Mouse (Mus musculus): Measurements from ENCODE around the gene Spata17.

- TF ChIP-seq KAT2A (IDR thresholded peaks at IDR 0.05; ENCODE audit: insufficient replicate concordance, low read length) = no peak
- TF ChIP-seq CTCF (conservative IDR thresholded peaks at IDR 0.05 in 1 of 2, IDR thresholded peaks at IDR 0.05 in 1 of 2; ENCODE audit: low read depth in 2 of 2, low read length in 2 of 2) = no peak
- TF ChIP-seq ZC3H11A (IDR thresholded peaks at IDR 0.05; ENCODE audit: low read depth, low read length) = no peak
- TF ChIP-seq EP300 (IDR thresholded peaks at IDR 0.05; ENCODE audit: low read length) = no peak
- no peak for TF ChIP-seq SIN3A (IDR thresholded peaks at IDR 0.05; ENCODE audit: low read length)
These were observed 114.6 kb downstream of the Spata17 start for GRCm38 (mm10) chr1:187100624-187101023.

All from CH12.LX (cell line).